Mouse (Mus musculus) cerebellum, adult 2 months (tissue): ENCODE measurements around the gene Eif4e3. TPM values are rescaled to one million over a fixed set of nuclear protein-coding genes. Genes with fewer than 3 reads are reported as not detected.

ENCODE experiments used
- DNase-seq, 2 experiments: peaks; one replicate each; pipeline ENCODE4 v3.0.0; 2021
- H3K27ac ChIP-seq: fragments of 200-500 bp; 2 replicates; pipeline ENCODE4 v1.5.1; 2012; ENCODE audit warnings: low read length, control low read depth, inconsistent platforms; ENCODE audit not compliant: insufficient read depth
- H3K27me3 ChIP-seq: fragments of 200-500 bp; 2 replicates; pipeline ENCODE4 v1.6.1; 2012; ENCODE audit warnings: inconsistent platforms, mild to moderate bottlenecking, low read length, moderate library complexity; ENCODE audit not compliant: control insufficient read depth, insufficient read depth
- H3K4me1 ChIP-seq: fragments of 200-500 bp; 2 replicates; pipeline ENCODE4 v1.6.1; 2011; ENCODE audit warnings: low read length; ENCODE audit not compliant: control insufficient read depth, insufficient read depth
- H3K4me3 ChIP-seq: fragments of 200-500 bp; replicated peaks from 2 replicates; pipeline ENCODE3; 2011; ENCODE audit warnings: mild to moderate bottlenecking, low read depth, low read length, control low read depth; ENCODE audit not compliant: insufficient read depth
- CTCF ChIP-seq: fragments of 200-500 bp; IDR thresholded peaks from 2 replicates; pipeline ENCODE4 v1.5.1; 2011; ENCODE audit warnings: low read depth, mild to moderate bottlenecking, control low read depth, low read length, moderate library complexity, borderline replicate concordance; ENCODE audit not compliant: insufficient read depth
- POLR2A ChIP-seq: fragments of 200-500 bp; IDR thresholded peaks from 2 replicates; pipeline ENCODE4 v1.6.1; 2011; ENCODE audit warnings: low read length, control low read depth, borderline replicate concordance; ENCODE audit not compliant: insufficient read depth
- WGBS: fragments of 180-500 bp; shearing (Covaris S2); methylation state at CpG from one replicate; pipeline ENCODE4 v1.1.7; 2018; 5-methylcytosine and 5-hydroxymethylcytosine counted together
- polyA plus RNA-seq: library from polyadenylated mRNA; depleted of rRNA; stranded (reverse); fragments of >200 nt; gene quantifications from 2 replicates; pipeline ENCODE4 v1.2.3, GENCODE M21; 2012

Gene Eif4e3
- polyA plus RNA-seq, 1 experiment: 16.0 TPM

- TF ChIP-seq POLR2A (no peak), CTCF (no peak)
- peaks cover 17% of the 10 kb centered on the region for H3K4me1 ChIP-seq
- WGBS: 80% methylated on average over 3 of the region's 3 CpGs
- DNase-seq: no peak
- no peak overlapping the region for H3K27ac ChIP-seq
- no peaks in the 10 kb centered on the region for H3K27me3 ChIP-seq
- no peak overlapping the region for H3K4me3 ChIP-seq
Measured at GRCm38 (mm10) chr6:99671768-99672167, 5.2 kb upstream of the Eif4e3 start.

- no peak overlapping the region for H3K27ac ChIP-seq
- peak; percentile 69 to 72 for DNase-seq
- WGBS: 31% methylated on average over 7 of the region's 7 CpGs
- TF ChIP-seq CTCF (peak; percentile 74), POLR2A (no peak)
- H3K4me3 ChIP-seq: no peak overlapping the region
- H3K4me1 ChIP-seq: peaks cover 17% of the 10 kb centered on the region
- no peaks in the 10 kb centered on the region for H3K27me3 ChIP-seq
Measured at GRCm38 (mm10) chr6:99670481-99671119, 4.0 kb upstream of the Eif4e3 start.

GRCm38 (mm10) chr6:99669481-99670325 is 3.1 kb upstream of the Eif4e3 start:
- peak; percentile 41 to 44 for DNase-seq
- WGBS: 46% methylated on average over 5 of the region's 5 CpGs
- Histone ChIP-seq H3K4me1 (peaks cover 18% of the 10 kb centered on the region), H3K27ac (no peak overlapping the region), H3K4me3 (no peak overlapping the region), H3K27me3 (no peaks in the 10 kb centered on the region)
- no peak for TF ChIP-seq CTCF
- no peak for TF ChIP-seq POLR2A

GRCm38 (mm10) chr6:99667290-99667689 is 719 bp upstream of the Eif4e3 start:
- DNase-seq: no peak
- peak overlapping the region; percentile 94 for H3K27ac ChIP-seq
- WGBS: 18% methylated on average over 8 of the region's 8 CpGs
- H3K4me1 ChIP-seq: peaks cover 28% of the 10 kb centered on the region
- no peaks in the 10 kb centered on the region for H3K27me3 ChIP-seq
- H3K4me3 ChIP-seq: peak overlapping the region; percentile 79
- TF ChIP-seq CTCF (no peak), POLR2A (no peak)

- peak overlapping the region; percentile 87 for H3K4me3 ChIP-seq
- H3K27ac ChIP-seq: peak overlapping the region; percentile 91
- H3K4me1 ChIP-seq: peaks cover 28% of the 10 kb centered on the region
- WGBS: 19% methylated on average over 16 of the region's 16 CpGs
- DNase-seq: no peak
- TF ChIP-seq CTCF (no peak), POLR2A (no peak)
- H3K27me3 ChIP-seq: no peaks in the 10 kb centered on the region
Measured at GRCm38 (mm10) chr6:99665457-99666317, 884 bp downstream of the Eif4e3 start.

DNA sequence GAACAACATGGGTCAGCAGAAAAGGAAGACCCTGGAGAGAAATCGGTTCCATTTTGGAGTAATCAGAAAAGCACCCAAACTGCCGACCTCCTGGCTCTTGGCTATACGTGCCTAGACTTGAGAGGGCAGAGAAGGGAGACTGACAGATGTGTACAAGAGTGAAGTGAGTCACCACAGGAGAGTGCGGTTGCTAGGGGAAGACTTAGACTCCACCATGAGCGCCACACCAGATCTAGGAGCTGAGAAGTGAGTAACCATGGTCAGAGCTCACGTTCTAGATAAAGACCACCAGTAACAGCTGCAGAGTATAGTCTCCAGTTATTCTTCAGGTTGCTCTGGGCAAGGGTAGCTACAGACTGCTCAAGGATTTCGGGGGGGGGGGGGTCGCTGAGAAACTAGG is 3.3 kb downstream of the Eif4e3 start:
- H3K4me3 ChIP-seq: no peak overlapping the region
- H3K4me1 ChIP-seq: peaks cover 27% of the 10 kb centered on the region
- H3K27me3 ChIP-seq: no peaks in the 10 kb centered on the region
- 73% methylated on average over 8 of the region's 8 CpGs for WGBS
- no peak for DNase-seq
- H3K27ac ChIP-seq: no peak overlapping the region
- TF ChIP-seq CTCF (no peak), POLR2A (no peak)

DNA sequence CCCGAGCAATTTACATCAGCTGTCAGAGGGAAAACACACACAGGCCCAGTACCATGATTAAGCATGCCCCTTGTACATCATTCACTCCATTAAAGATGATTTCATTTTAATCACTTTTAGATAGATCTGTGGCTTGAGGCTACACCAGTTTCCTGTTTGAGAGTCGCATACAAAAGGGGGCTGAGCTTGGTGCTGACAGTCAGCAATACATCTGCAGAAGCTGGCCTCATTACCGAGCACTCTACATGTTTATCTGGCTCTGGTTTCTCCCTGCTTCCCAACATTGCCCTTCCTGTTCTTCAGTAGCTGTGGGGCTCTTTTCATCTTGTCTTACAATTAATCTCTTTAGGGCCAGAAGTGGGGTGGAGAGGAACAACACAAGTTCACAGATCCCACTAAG is 6.1 kb downstream of the Eif4e3 start:
- WGBS: 69% methylated on average over 3 of the region's 3 CpGs
- no peak overlapping the region for H3K27ac ChIP-seq
- H3K4me3 ChIP-seq: no peak overlapping the region
- peaks cover 17% of the 10 kb centered on the region for H3K4me1 ChIP-seq
- DNase-seq: no peak
- H3K27me3 ChIP-seq: no peaks in the 10 kb centered on the region
- TF ChIP-seq POLR2A: no peak
- no peak for TF ChIP-seq CTCF
